Mouse (Mus musculus): ENCODE results near the gene Sdccag8. TPM values are rescaled to one million over a fixed set of nuclear protein-coding genes. Genes with fewer than 3 reads are reported as not detected.

The Sdccag8 gene
- total RNA-seq, 4 experiments from 2014 or later: 3.4 to 5.7 (median 4.1) TPM

- DNase-seq (ENCODE audit: low spot score): no peak
Measured at GRCm38 (mm10) chr1:176943126-176943525, 128.7 kb downstream of the Sdccag8 start.

GRCm38 (mm10) chr1:176943987-176944386 is 129.5 kb downstream of the Sdccag8 start:
- DNase-seq (ENCODE audit: low spot score): no peak

GRCm38 (mm10) chr1:176944458-176945174 is 130.2 kb downstream of the Sdccag8 start:
- no peak for DNase-seq (ENCODE audit: low spot score)

GRCm38 (mm10) chr1:176945175-176945540 is 130.7 kb downstream of the Sdccag8 start:
- DNase-seq (ENCODE audit: low spot score): no peak

- DNase-seq (ENCODE audit: low spot score): no peak
Measured at GRCm38 (mm10) chr1:176946031-176946795, 131.8 kb downstream of the Sdccag8 start.

GRCm38 (mm10) chr1:176946796-176947181 is 132.3 kb downstream of the Sdccag8 start:
- no peak for DNase-seq (ENCODE audit: low spot score)

GRCm38 (mm10) chr1:176948861-176949260 is 134.4 kb downstream of the Sdccag8 start:
- DNase-seq (ENCODE audit: low spot score): no peak

- no peak for DNase-seq (ENCODE audit: low spot score)
Measured at GRCm38 (mm10) chr1:176949320-176949719, 134.9 kb downstream of the Sdccag8 start.

- DNase-seq (ENCODE audit: low spot score): no peak
Measured at GRCm38 (mm10) chr1:176950061-176950460, 135.6 kb downstream of the Sdccag8 start.

GRCm38 (mm10) chr1:176951836-176952235 is 137.4 kb downstream of the Sdccag8 start:
- no peak for DNase-seq (ENCODE audit: low spot score)

GRCm38 (mm10) chr1:176958311-176958710 is 143.9 kb downstream of the Sdccag8 start:
- no peak for DNase-seq (ENCODE audit: low spot score)

GRCm38 (mm10) chr1:176961716-176962115 is 147.3 kb downstream of the Sdccag8 start:
- no peak for DNase-seq (ENCODE audit: low spot score)

GRCm38 (mm10) chr1:176962894-176963293 is 148.4 kb downstream of the Sdccag8 start:
- DNase-seq (ENCODE audit: low spot score): no peak

GRCm38 (mm10) chr1:176967299-176967698 is 152.8 kb downstream of the Sdccag8 start:
- no peak for DNase-seq (ENCODE audit: low spot score)

- DNase-seq (ENCODE audit: low spot score): no peak
Measured at GRCm38 (mm10) chr1:176970635-176971478, 156.4 kb downstream of the Sdccag8 start.

- DNase-seq (ENCODE audit: low spot score): no peak
Measured at GRCm38 (mm10) chr1:176971479-176971797, 157.0 kb downstream of the Sdccag8 start.

- no peak for DNase-seq (ENCODE audit: low spot score)
Measured at GRCm38 (mm10) chr1:176973356-176974088, 159.1 kb downstream of the Sdccag8 start.

GRCm38 (mm10) chr1:176979235-176979634 is 164.8 kb downstream of the Sdccag8 start:
- no peak for DNase-seq (ENCODE audit: low spot score)

- DNase-seq (ENCODE audit: low spot score): no peak
Measured at GRCm38 (mm10) chr1:176980140-176980539, 165.7 kb downstream of the Sdccag8 start.

GRCm38 (mm10) chr1:176980801-176981400 is 166.4 kb downstream of the Sdccag8 start:
- DNase-seq (ENCODE audit: low spot score): no peak

GRCm38 (mm10) chr1:176981511-176981910 is 167.1 kb downstream of the Sdccag8 start:
- no peak for DNase-seq (ENCODE audit: low spot score)

Measured in heart, adult 8-10 months (tissue).